Mouse (Mus musculus) MEL (cell line): Measurements from ENCODE around the gene Zswim9. TPM values are rescaled to one million over a fixed set of nuclear protein-coding genes. Genes with fewer than 3 reads are reported as not detected.

Experiments
- DNase-seq: peaks from one replicate; pipeline ENCODE4 v3.0.0; 2011; ENCODE audit warnings: low read depth, low spot score
- H3K27ac ChIP-seq: 2 replicates; pipeline ENCODE4 v1.5.1; 2012; ENCODE audit warnings: low read depth, mild to moderate bottlenecking, control low read depth, low read length, moderate library complexity; ENCODE audit not compliant: control insufficient read depth
- H3K27me3 ChIP-seq, 2 experiments: fragments of 150-350 bp in 1 of 2; sonication (generic) in 1 of 2; 2 replicates each; pipeline ENCODE4 v1.6.1; 2012; ENCODE audit warnings: low read length in 2 of 2, mild to moderate bottlenecking in 2 of 2, improper control_type of control experiment in 1 of 2, moderate library complexity in 1 of 2; ENCODE audit not compliant: insufficient read depth in 2 of 2, control insufficient read depth in 1 of 2
- H3K36me3 ChIP-seq, 2 experiments: 2 replicates each; pipeline ENCODE4 v1.6.1; 2012 to 2014; ENCODE audit warnings: low read length in 2 of 2, improper control_type of control experiment in 1 of 2, inconsistent platforms in 1 of 2, mild to moderate bottlenecking in 1 of 2; ENCODE audit not compliant: insufficient read depth in 2 of 2, control insufficient read depth in 1 of 2
- H3K4me1 ChIP-seq, 2 experiments: fragments of 150-350 bp in 1 of 2; sonication (generic) in 1 of 2; 2 replicates each; pipeline ENCODE4 v1.6.1; 2012; ENCODE audit warnings: low read length in 2 of 2, improper control_type of control experiment in 1 of 2, mild to moderate bottlenecking in 1 of 2; ENCODE audit not compliant: insufficient read depth in 2 of 2, control insufficient read depth in 1 of 2
- H3K4me3 ChIP-seq, 2 experiments: fragments of 150-350 bp in 1 of 2; sonication (generic) in 1 of 2; 2 replicates each; pipeline ENCODE4 v1.5.1; 2012; ENCODE audit warnings: low read depth in 2 of 2, low read length in 2 of 2, mild to moderate bottlenecking in 2 of 2, moderate library complexity in 2 of 2, control low read depth in 1 of 2, improper control_type of control experiment in 1 of 2; ENCODE audit not compliant: control insufficient read depth in 1 of 2, insufficient read depth in 1 of 2
- H3K79me2 ChIP-seq: 2 replicates; pipeline ENCODE4 v1.6.1; 2012; ENCODE audit warnings: mild to moderate bottlenecking, low read length, moderate library complexity; ENCODE audit not compliant: control insufficient read depth, poor library complexity, insufficient read depth
- H3K9ac ChIP-seq: 2 replicates; pipeline ENCODE4 v1.6.1; 2012; ENCODE audit warnings: low read depth, mild to moderate bottlenecking, control low read depth, low read length, moderate library complexity; ENCODE audit not compliant: control insufficient read depth, poor library complexity, severe bottlenecking
- H3K9me3 ChIP-seq: fragments of 150-350 bp; sonication (generic); replicated peaks from 2 replicates; pipeline ENCODE4 v1.6.1; 2012; ENCODE audit warnings: mild to moderate bottlenecking, low read length, improper control_type of control experiment, moderate library complexity; ENCODE audit not compliant: insufficient read depth
- CHD1 ChIP-seq: IDR thresholded peaks from 2 replicates; pipeline ENCODE4 v1.6.1; 2012; ENCODE audit warnings: low read depth, mild to moderate bottlenecking, inconsistent platforms, low read length, improper control_type of control experiment
- CHD2 ChIP-seq: IDR thresholded peaks from 2 replicates; pipeline ENCODE4 v1.6.1; 2011; ENCODE audit warnings: low read length, improper control_type of control experiment
- CTCF ChIP-seq, 3 experiments: IDR thresholded peaks in 2 of 3; conservative IDR thresholded peaks in 1 of 3; 2 replicates each; pipeline ENCODE4 v1.5.1; 2011 to 2012; ENCODE audit warnings: low read length in 3 of 3, low read depth in 2 of 3, mild to moderate bottlenecking in 2 of 3, improper control_type of control experiment in 1 of 3, inconsistent platforms in 1 of 3, mixed read lengths in 1 of 3, moderate library complexity in 1 of 3; ENCODE audit not compliant: control insufficient read depth in 1 of 3, insufficient read depth in 1 of 3, poor library complexity in 1 of 3, severe bottlenecking in 1 of 3
- ELF1 ChIP-seq: IDR thresholded peaks from 2 replicates; pipeline ENCODE4 v1.6.1; 2014; ENCODE audit warnings: low read depth, mild to moderate bottlenecking, inconsistent platforms, low read length, improper control_type of control experiment, moderate library complexity
- EP300 ChIP-seq, 2 experiments: IDR thresholded peaks; 2 replicates each; pipeline ENCODE4 v1.6.1; 2011; ENCODE audit warnings: improper control_type of control experiment in 2 of 2, low read length in 2 of 2, low read depth in 1 of 2, mild to moderate bottlenecking in 1 of 2
- ETS1 ChIP-seq: IDR thresholded peaks from 2 replicates; pipeline ENCODE4 v1.6.1; 2012; ENCODE audit warnings: low read depth, mild to moderate bottlenecking, inconsistent platforms, low read length, improper control_type of control experiment, moderate library complexity
- GATA1 ChIP-seq: IDR thresholded peaks from 2 replicates; pipeline ENCODE4 v1.6.1; 2011; ENCODE audit warnings: low read depth, low read length, improper control_type of control experiment
- HCFC1 ChIP-seq: IDR thresholded peaks from 2 replicates; pipeline ENCODE4 v1.6.1; 2012; ENCODE audit warnings: low read depth, mild to moderate bottlenecking, inconsistent platforms, low read length, improper control_type of control experiment, moderate library complexity
- MAFK ChIP-seq: IDR thresholded peaks from 2 replicates; pipeline ENCODE4 v1.6.1; 2011; ENCODE audit warnings: low read depth, mild to moderate bottlenecking, low read length, improper control_type of control experiment, borderline replicate concordance
- MAX ChIP-seq: IDR thresholded peaks from 2 replicates; pipeline ENCODE4 v1.6.1; 2011; ENCODE audit warnings: low read length, improper control_type of control experiment
- MAZ ChIP-seq: IDR thresholded peaks from 2 replicates; pipeline ENCODE4 v1.6.1; 2012; ENCODE audit warnings: low read depth, mild to moderate bottlenecking, inconsistent platforms, low read length, improper control_type of control experiment
- MEF2A ChIP-seq: IDR thresholded peaks from 2 replicates; pipeline ENCODE4 v1.6.1; 2014; ENCODE audit warnings: low read depth, mild to moderate bottlenecking, inconsistent platforms, low read length, improper control_type of control experiment; ENCODE audit not compliant: poor library complexity, insufficient replicate concordance, severe bottlenecking; ENCODE audit errors: extremely low read depth
- MYB ChIP-seq: IDR thresholded peaks from 2 replicates; pipeline ENCODE4 v1.6.1; 2011; ENCODE audit warnings: mild to moderate bottlenecking, low read depth, low read length, improper control_type of control experiment
- NELFE ChIP-seq: IDR thresholded peaks from 2 replicates; pipeline ENCODE4 v1.6.1; 2011; ENCODE audit warnings: low read depth, low read length, improper control_type of control experiment
- NRF1 ChIP-seq: IDR thresholded peaks from 2 replicates; pipeline ENCODE4 v1.6.1; 2014; ENCODE audit warnings: low read depth, mild to moderate bottlenecking, inconsistent platforms, low read length, improper control_type of control experiment, moderate library complexity; ENCODE audit not compliant: poor library complexity, insufficient read depth, severe bottlenecking
- POLR2AphosphoS2 ChIP-seq: IDR thresholded peaks from 2 replicates; pipeline ENCODE4 v1.6.1; 2011; ENCODE audit warnings: low read length, improper control_type of control experiment
- POLR2AphosphoS5 ChIP-seq: IDR thresholded peaks from 2 replicates; pipeline ENCODE4 v1.6.1; 2012; ENCODE audit warnings: low read depth, borderline replicate concordance, mild to moderate bottlenecking, inconsistent platforms, low read length, moderate library complexity, mixed read lengths
- SIN3A ChIP-seq: IDR thresholded peaks from 2 replicates; pipeline ENCODE4 v1.6.1; 2012; ENCODE audit warnings: low read length, improper control_type of control experiment, inconsistent platforms
- SMC3 ChIP-seq: IDR thresholded peaks from 2 replicates; pipeline ENCODE4 v1.6.1; 2011; ENCODE audit warnings: low read depth, low read length, improper control_type of control experiment
- TAL1 ChIP-seq: IDR thresholded peaks from 2 replicates; pipeline ENCODE4 v1.6.1; 2012; ENCODE audit warnings: mild to moderate bottlenecking, inconsistent platforms, low read length, moderate library complexity, mixed read lengths
- TBP ChIP-seq: IDR thresholded peaks from 2 replicates; pipeline ENCODE4 v1.8.0; 2011; ENCODE audit warnings: low read depth, low read length, improper control_type of control experiment
- TCF12 ChIP-seq: IDR thresholded peaks from 2 replicates; pipeline ENCODE4 v1.6.1; 2014; ENCODE audit warnings: low read depth, mild to moderate bottlenecking, inconsistent platforms, low read length, improper control_type of control experiment, moderate library complexity
- ZMIZ1 ChIP-seq: IDR thresholded peaks from 2 replicates; pipeline ENCODE4 v1.6.1; 2012; ENCODE audit warnings: low read depth, mild to moderate bottlenecking, inconsistent platforms, low read length, improper control_type of control experiment, moderate library complexity
- polyA plus RNA-seq, 2 experiments: library from polyadenylated mRNA; stranded (reverse) in 1 of 2; unstranded in 1 of 2; fragments of >175 nt in 1 of 2; fragments of >200 nt in 1 of 2; gene quantifications; 2 replicates each; pipeline versions ENCODE4 v1.2.1 to v1.2.4; 2012; ENCODE audit warnings: low replicate concordance in 2 of 2, low read depth in 1 of 2; ENCODE audit not compliant: insufficient read length in 2 of 2, insufficient read depth in 1 of 2, missing spikeins in 1 of 2
- total RNA-seq: library from RNA; depleted of rRNA; stranded (reverse); fragments of 300-350 nt; gene quantifications from 2 replicates; pipeline ENCODE4 v1.2.3, GENCODE M21; 2012

Zswim9 gene
- total and polyA plus RNA-seq, 3 experiments, result 6.1 to 46.6 (median 7.7) TPM

DNA sequence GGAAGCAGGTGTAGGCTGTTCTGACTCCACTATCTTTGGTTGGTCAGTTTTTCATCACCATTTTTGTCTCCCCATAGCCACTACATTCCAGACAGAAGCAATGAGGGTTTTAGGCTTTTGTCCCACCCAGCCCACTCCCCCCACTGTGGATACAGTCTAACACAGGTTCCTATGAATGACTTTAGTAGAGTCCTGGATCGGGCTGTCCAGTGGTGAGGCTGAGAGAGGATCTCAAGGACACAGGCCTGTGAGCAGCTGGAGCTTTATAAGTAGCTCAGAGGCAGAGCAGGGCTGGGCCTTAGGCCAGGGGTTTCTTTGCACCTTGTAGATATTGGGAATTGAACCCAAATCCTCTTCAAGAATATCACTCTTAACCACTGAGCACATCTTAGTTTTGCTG lies 23.1 kb upstream of the Zswim9 start:
- no peak for DNase-seq
- H3K4me1 ChIP-seq, result peaks cover 3 to 21% of the 10 kb centered on the region in 2 experiments; a peak in 3 of 4 replicates
- no peak overlapping the region for H3K4me3 ChIP-seq
- H3K9me3 ChIP-seq, result no peaks in the 10 kb centered on the region
- no peak overlapping the region for H3K9ac ChIP-seq
- TF ChIP-seq CTCF (IDR thresholded peaks at IDR 0.05 in 2 of 3, conservative IDR thresholded peaks at IDR 0.05 in 1 of 3; ENCODE audit: control insufficient read depth in 1 of 3, insufficient read depth in 1 of 3, low read depth in 2 of 3, low read length in 3 of 3, poor library complexity in 1 of 3, severe bottlenecking in 1 of 3) (no peak), ETS1 (no peak), POLR2AphosphoS5 (no peak)
- TF ChIP-seq, all 39 proteins: peak for 0
- no peaks in the 10 kb centered on the region for H3K79me2 ChIP-seq
- H3K27me3 ChIP-seq, result no peaks in the 10 kb centered on the region
- H3K27ac ChIP-seq, result no peak overlapping the region
- peaks cover 15 to 24% of the 10 kb centered on the region in 2 experiments for H3K36me3 ChIP-seq

DNA sequence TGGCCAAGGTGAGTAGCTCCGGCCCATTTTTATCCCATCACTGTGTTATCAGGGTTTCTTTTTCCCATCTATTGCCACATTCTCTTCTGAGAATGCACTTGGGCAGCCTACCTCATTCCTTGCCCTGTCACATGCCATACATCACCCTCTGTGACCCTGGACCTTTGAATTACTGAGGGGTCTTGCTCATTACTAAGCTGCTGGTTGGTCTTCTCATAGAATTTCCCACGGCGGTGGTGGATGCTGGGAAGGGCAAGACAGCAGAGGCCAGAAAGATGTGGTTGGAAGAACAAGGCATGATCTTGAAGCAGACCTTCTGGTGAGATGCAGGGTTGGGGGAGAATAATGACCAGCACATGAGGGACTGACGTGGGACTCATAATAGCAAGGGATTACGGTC lies 20.3 kb upstream of the Zswim9 start:
- Histone ChIP-seq H3K27ac (no peak overlapping the region), H3K9ac (no peak overlapping the region), H3K9me3 (no peaks in the 10 kb centered on the region), H3K79me2 (no peaks in the 10 kb centered on the region), H3K36me3 (peaks cover 17 to 31% of the 10 kb centered on the region in 2 experiments), H3K4me1 (peaks cover 5 to 30% of the 10 kb centered on the region in 2 experiments), H3K27me3 (no peaks in the 10 kb centered on the region), H3K4me3 (no peak overlapping the region)
- no peak for DNase-seq
- TF ChIP-seq POLR2AphosphoS2 (no peak), CHD2 (no peak), HCFC1 (no peak), GATA1 (no peak), NELFE (no peak), MAFK (no peak), SIN3A (no peak), SMC3 (no peak), MEF2A (no peak), MAX (no peak), ZMIZ1 (no peak), MAZ (no peak), EP300 (IDR thresholded peaks at IDR 0.05; ENCODE audit: low read depth in 1 of 2, low read length in 2 of 2) (no peak), ELF1 (no peak), TCF12 (no peak), TBP (no peak), MYB (no peak), NRF1 (no peak), CHD1 (no peak), TAL1 (no peak)
